Mouse (Mus musculus) MEL (cell line): Measurements from ENCODE around the gene Nacc2. TPM values are rescaled to one million over a fixed set of nuclear protein-coding genes. Genes with fewer than 3 reads are reported as not detected.
A peak's percentile ranks its signal among the peaks of the same experiment; 100 is the strongest.

ENCODE experiments used
- DNase-seq: peaks from one replicate; pipeline ENCODE4 v3.0.0; 2011; ENCODE audit warnings: low read depth, low spot score
- H3K27ac ChIP-seq: 2 replicates; pipeline ENCODE4 v1.5.1; 2012; ENCODE audit warnings: low read depth, mild to moderate bottlenecking, control low read depth, low read length, moderate library complexity; ENCODE audit not compliant: control insufficient read depth
- H3K27me3 ChIP-seq, 2 experiments: fragments of 150-350 bp in 1 of 2; sonication (generic) in 1 of 2; 2 replicates each; pipeline ENCODE4 v1.6.1; 2012; ENCODE audit warnings: low read length in 2 of 2, mild to moderate bottlenecking in 2 of 2, improper control_type of control experiment in 1 of 2, moderate library complexity in 1 of 2; ENCODE audit not compliant: insufficient read depth in 2 of 2, control insufficient read depth in 1 of 2
- H3K36me3 ChIP-seq, 2 experiments: 2 replicates each; pipeline ENCODE4 v1.6.1; 2012 to 2014; ENCODE audit warnings: low read length in 2 of 2, improper control_type of control experiment in 1 of 2, inconsistent platforms in 1 of 2, mild to moderate bottlenecking in 1 of 2; ENCODE audit not compliant: insufficient read depth in 2 of 2, control insufficient read depth in 1 of 2
- H3K4me1 ChIP-seq, 2 experiments: fragments of 150-350 bp in 1 of 2; sonication (generic) in 1 of 2; 2 replicates each; pipeline ENCODE4 v1.6.1; 2012; ENCODE audit warnings: low read length in 2 of 2, improper control_type of control experiment in 1 of 2, mild to moderate bottlenecking in 1 of 2; ENCODE audit not compliant: insufficient read depth in 2 of 2, control insufficient read depth in 1 of 2
- H3K4me3 ChIP-seq, 2 experiments: fragments of 150-350 bp in 1 of 2; sonication (generic) in 1 of 2; 2 replicates each; pipeline ENCODE4 v1.5.1; 2012; ENCODE audit warnings: low read depth in 2 of 2, low read length in 2 of 2, mild to moderate bottlenecking in 2 of 2, moderate library complexity in 2 of 2, control low read depth in 1 of 2, improper control_type of control experiment in 1 of 2; ENCODE audit not compliant: control insufficient read depth in 1 of 2, insufficient read depth in 1 of 2
- H3K79me2 ChIP-seq: 2 replicates; pipeline ENCODE4 v1.6.1; 2012; ENCODE audit warnings: mild to moderate bottlenecking, low read length, moderate library complexity; ENCODE audit not compliant: control insufficient read depth, poor library complexity, insufficient read depth
- H3K9ac ChIP-seq: 2 replicates; pipeline ENCODE4 v1.6.1; 2012; ENCODE audit warnings: low read depth, mild to moderate bottlenecking, control low read depth, low read length, moderate library complexity; ENCODE audit not compliant: control insufficient read depth, poor library complexity, severe bottlenecking
- H3K9me3 ChIP-seq: fragments of 150-350 bp; sonication (generic); replicated peaks from 2 replicates; pipeline ENCODE4 v1.6.1; 2012; ENCODE audit warnings: mild to moderate bottlenecking, low read length, improper control_type of control experiment, moderate library complexity; ENCODE audit not compliant: insufficient read depth
- CHD2 ChIP-seq: IDR thresholded peaks from 2 replicates; pipeline ENCODE4 v1.6.1; 2011; ENCODE audit warnings: low read length, improper control_type of control experiment
- CTCF ChIP-seq, 3 experiments: IDR thresholded peaks in 2 of 3; conservative IDR thresholded peaks in 1 of 3; 2 replicates each; pipeline ENCODE4 v1.5.1; 2011 to 2012; ENCODE audit warnings: low read length in 3 of 3, low read depth in 2 of 3, mild to moderate bottlenecking in 2 of 3, improper control_type of control experiment in 1 of 3, inconsistent platforms in 1 of 3, mixed read lengths in 1 of 3, moderate library complexity in 1 of 3; ENCODE audit not compliant: control insufficient read depth in 1 of 3, insufficient read depth in 1 of 3, poor library complexity in 1 of 3, severe bottlenecking in 1 of 3
- E2F4 ChIP-seq: IDR thresholded peaks from 2 replicates; pipeline ENCODE4 v1.6.1; 2011; ENCODE audit warnings: low read depth, low read length, improper control_type of control experiment, borderline replicate concordance
- EP300 ChIP-seq, 2 experiments: IDR thresholded peaks; 2 replicates each; pipeline ENCODE4 v1.6.1; 2011; ENCODE audit warnings: improper control_type of control experiment in 2 of 2, low read length in 2 of 2, low read depth in 1 of 2, mild to moderate bottlenecking in 1 of 2
- ETS1 ChIP-seq: IDR thresholded peaks from 2 replicates; pipeline ENCODE4 v1.6.1; 2012; ENCODE audit warnings: low read depth, mild to moderate bottlenecking, inconsistent platforms, low read length, improper control_type of control experiment, moderate library complexity
- GABPA ChIP-seq: IDR thresholded peaks from 2 replicates; pipeline ENCODE4 v1.6.1; 2012; ENCODE audit warnings: low read depth, mild to moderate bottlenecking, inconsistent platforms, low read length, improper control_type of control experiment, moderate library complexity
- GATA1 ChIP-seq: IDR thresholded peaks from 2 replicates; pipeline ENCODE4 v1.6.1; 2011; ENCODE audit warnings: low read depth, low read length, improper control_type of control experiment
- HCFC1 ChIP-seq: IDR thresholded peaks from 2 replicates; pipeline ENCODE4 v1.6.1; 2012; ENCODE audit warnings: low read depth, mild to moderate bottlenecking, inconsistent platforms, low read length, improper control_type of control experiment, moderate library complexity
- JUND ChIP-seq: IDR thresholded peaks from 2 replicates; pipeline ENCODE4 v1.6.1; 2011; ENCODE audit warnings: low read depth, mild to moderate bottlenecking, improper control_type of control experiment, low read length
- KAT2A ChIP-seq: conservative IDR thresholded peaks from 2 replicates; pipeline ENCODE4 v1.6.1; 2012; ENCODE audit warnings: low read depth, low read length, improper control_type of control experiment, inconsistent platforms
- MAFK ChIP-seq: IDR thresholded peaks from 2 replicates; pipeline ENCODE4 v1.6.1; 2011; ENCODE audit warnings: low read depth, mild to moderate bottlenecking, low read length, improper control_type of control experiment, borderline replicate concordance
- MAX ChIP-seq: IDR thresholded peaks from 2 replicates; pipeline ENCODE4 v1.6.1; 2011; ENCODE audit warnings: low read length, improper control_type of control experiment
- MXI1 ChIP-seq: IDR thresholded peaks from 2 replicates; pipeline ENCODE4 v1.6.1; 2011; ENCODE audit warnings: mild to moderate bottlenecking, low read depth, low read length, improper control_type of control experiment
- MYC ChIP-seq: IDR thresholded peaks from 2 replicates; pipeline ENCODE4 v1.6.1; 2011; ENCODE audit warnings: low read depth, mild to moderate bottlenecking, low read length, improper control_type of control experiment, moderate library complexity
- POLR2A ChIP-seq, 2 experiments: IDR thresholded peaks; 2 replicates each; pipeline ENCODE4 v1.6.1; 2011 to 2012; ENCODE audit warnings: low read length in 2 of 2, mild to moderate bottlenecking in 2 of 2, control low read depth in 1 of 2, improper control_type of control experiment in 1 of 2, low read depth in 1 of 2, moderate library complexity in 1 of 2; ENCODE audit not compliant: control insufficient read depth in 1 of 2, insufficient read depth in 1 of 2, poor library complexity in 1 of 2
- POLR2AphosphoS2 ChIP-seq: IDR thresholded peaks from 2 replicates; pipeline ENCODE4 v1.6.1; 2011; ENCODE audit warnings: low read length, improper control_type of control experiment
- RAD21 ChIP-seq: IDR thresholded peaks from 2 replicates; pipeline ENCODE4 v1.6.1; 2011; ENCODE audit warnings: mild to moderate bottlenecking, low read depth, low read length, improper control_type of control experiment
- RCOR1 ChIP-seq: IDR thresholded peaks from 2 replicates; pipeline ENCODE4 v1.6.1; 2012; ENCODE audit warnings: low read depth, mild to moderate bottlenecking, inconsistent platforms, low read length, improper control_type of control experiment
- SIN3A ChIP-seq: IDR thresholded peaks from 2 replicates; pipeline ENCODE4 v1.6.1; 2012; ENCODE audit warnings: low read length, improper control_type of control experiment, inconsistent platforms
- SMC3 ChIP-seq: IDR thresholded peaks from 2 replicates; pipeline ENCODE4 v1.6.1; 2011; ENCODE audit warnings: low read depth, low read length, improper control_type of control experiment
- TAL1 ChIP-seq: IDR thresholded peaks from 2 replicates; pipeline ENCODE4 v1.6.1; 2012; ENCODE audit warnings: mild to moderate bottlenecking, inconsistent platforms, low read length, moderate library complexity, mixed read lengths
- TCF12 ChIP-seq: IDR thresholded peaks from 2 replicates; pipeline ENCODE4 v1.6.1; 2014; ENCODE audit warnings: low read depth, mild to moderate bottlenecking, inconsistent platforms, low read length, improper control_type of control experiment, moderate library complexity
- UBTF ChIP-seq: IDR thresholded peaks from 2 replicates; pipeline ENCODE4 v1.6.1; 2012; ENCODE audit warnings: low read depth, mild to moderate bottlenecking, inconsistent platforms, low read length, improper control_type of control experiment, moderate library complexity, borderline replicate concordance; ENCODE audit not compliant: insufficient read depth
- USF1 ChIP-seq: IDR thresholded peaks from 2 replicates; pipeline ENCODE4 v1.6.1; 2014; ENCODE audit warnings: low read depth, mild to moderate bottlenecking, inconsistent platforms, low read length, improper control_type of control experiment, moderate library complexity
- USF2 ChIP-seq, 2 experiments: IDR thresholded peaks; 2 replicates each; pipeline ENCODE4 v1.6.1; 2011 to 2012; ENCODE audit warnings: improper control_type of control experiment in 2 of 2, low read length in 2 of 2, borderline replicate concordance in 1 of 2, inconsistent platforms in 1 of 2, low read depth in 1 of 2, mild to moderate bottlenecking in 1 of 2; ENCODE audit not compliant: insufficient read depth in 1 of 2
- ZC3H11A ChIP-seq: IDR thresholded peaks from 2 replicates; pipeline ENCODE4 v1.6.1; 2012; ENCODE audit warnings: low read depth, mild to moderate bottlenecking, inconsistent platforms, low read length, improper control_type of control experiment
- ZKSCAN1 ChIP-seq: IDR thresholded peaks from 2 replicates; pipeline ENCODE4 v1.6.1; 2012; ENCODE audit warnings: low read depth, mild to moderate bottlenecking, inconsistent platforms, low read length, improper control_type of control experiment, moderate library complexity
- ZNF384 ChIP-seq: IDR thresholded peaks from 2 replicates; pipeline ENCODE4 v1.6.1; 2012; ENCODE audit warnings: low read depth, mild to moderate bottlenecking, inconsistent platforms, low read length, improper control_type of control experiment
- polyA plus RNA-seq, 2 experiments: library from polyadenylated mRNA; stranded (reverse) in 1 of 2; unstranded in 1 of 2; fragments of >175 nt in 1 of 2; fragments of >200 nt in 1 of 2; gene quantifications; 2 replicates each; pipeline versions ENCODE4 v1.2.1 to v1.2.4; 2012; ENCODE audit warnings: low replicate concordance in 2 of 2, low read depth in 1 of 2; ENCODE audit not compliant: insufficient read length in 2 of 2, insufficient read depth in 1 of 2, missing spikeins in 1 of 2
- total RNA-seq: library from RNA; depleted of rRNA; stranded (reverse); fragments of 300-350 nt; gene quantifications from 2 replicates; pipeline ENCODE4 v1.2.3, GENCODE M21; 2012

Gene Nacc2
- total and polyA plus RNA-seq, 3 experiments, result 0.19 to 1.7 TPM; not detected in 1

DNA sequence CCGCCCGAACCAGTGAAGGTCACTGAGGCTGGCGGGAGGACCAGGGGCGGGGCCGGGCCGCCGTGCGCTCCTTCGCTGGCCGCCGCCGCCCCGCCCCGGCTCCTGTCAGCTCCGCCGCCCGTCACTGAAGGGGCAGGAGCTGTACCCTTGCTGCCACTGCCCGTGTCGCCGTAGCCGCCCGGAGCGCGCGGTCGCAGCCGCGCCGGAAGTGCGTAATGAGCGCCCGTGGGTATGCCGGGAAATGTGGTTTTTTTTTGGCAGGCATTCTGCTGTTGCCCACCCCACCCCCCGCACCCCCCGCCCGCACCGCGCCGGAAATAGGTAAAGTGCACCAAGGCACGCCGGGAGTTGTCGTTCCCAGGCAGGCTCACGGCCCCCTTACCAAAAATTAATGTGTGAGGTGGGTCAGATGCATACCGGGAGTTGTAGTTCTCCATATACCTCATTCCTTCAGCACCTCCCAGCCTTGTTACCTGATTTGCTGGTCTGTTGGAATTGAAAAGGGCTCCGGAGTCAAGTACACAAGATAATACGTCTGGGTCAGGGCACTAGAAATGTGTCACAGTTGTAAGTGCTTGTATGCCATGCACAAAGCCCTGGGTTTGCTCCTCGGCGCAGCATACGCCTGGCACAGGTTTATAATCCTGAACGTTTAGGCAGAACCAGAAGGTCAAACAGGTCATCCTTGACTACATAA lies 101.3 kb downstream of the Nacc2 start, which contains the start of gene Ubac1 (continued):
- no peak for TF ChIP-seq MAFK
- TF ChIP-seq TCF12, result peak; percentile 19
- no peak for TF ChIP-seq USF2 (IDR thresholded peaks at IDR 0.05; ENCODE audit: borderline replicate concordance in 1 of 2, insufficient read depth in 1 of 2, low read depth in 1 of 2, low read length in 2 of 2)
- TF ChIP-seq CTCF (IDR thresholded peaks at IDR 0.05 in 2 of 3, conservative IDR thresholded peaks at IDR 0.05 in 1 of 3; ENCODE audit: control insufficient read depth in 1 of 3, insufficient read depth in 1 of 3, low read depth in 2 of 3, low read length in 3 of 3, poor library complexity in 1 of 3, severe bottlenecking in 1 of 3), result no peak
- no peak for TF ChIP-seq ZC3H11A
- peak; percentile 44; the same call in 1 of the 2 replicates for TF ChIP-seq CHD2
- 0 out of 2 replicates have a peak, but pooled peaks have one; percentile 31 for TF ChIP-seq USF1
- TF ChIP-seq SMC3, result 0 out of 2 replicates have a peak, but pooled peaks have one; percentile 7
- peak; percentile 98 for TF ChIP-seq HCFC1
- TF ChIP-seq ETS1, result no peak

- H3K36me3 ChIP-seq, result peaks cover 0 to 23% of the 10 kb centered on the region in 2 experiments; a peak in 2 of 4 replicates
- H3K4me1 ChIP-seq, result peaks cover 7 to 23% of the 10 kb centered on the region in 2 experiments
- peak; percentile 76 for DNase-seq
Measured at GRCm38 (mm10) chr2:26020714-26021560, 102.1 kb downstream of the Nacc2 start.

More at GRCm38 (mm10) chr2:26020714-26021560, 102.1 kb downstream of the Nacc2 start:
- Histone ChIP-seq H3K9ac (peak overlapping the region; percentile 87), H3K27ac (peak overlapping the region; percentile 84), H3K4me3 (peak overlapping the region; percentile 83 to 95), H3K79me2 (peaks cover 20% of the 10 kb centered on the region), H3K27me3 (no peaks in the 10 kb centered on the region), H3K9me3 (no peaks in the 10 kb centered on the region)
- TF ChIP-seq ZNF384 (no peak), E2F4 (no peak), MXI1 (no peak; the same call in 1 of the 2 replicates), POLR2A (IDR thresholded peaks at IDR 0.05; ENCODE audit: control insufficient read depth in 1 of 2, insufficient read depth in 1 of 2, low read depth in 1 of 2, low read length in 2 of 2, poor library complexity in 1 of 2) (0 out of 4 replicates have a peak, but pooled peaks of 1 of the 2 experiments have one; percentile 64), MYC (no peak), TAL1 (no peak), JUND (no peak), MAX (peak; percentile 30; the same call in 1 of the 2 replicates), SIN3A (no peak), GABPA (no peak), TCF12 (no peak; the same call in 1 of the 2 replicates), SMC3 (no peak), RCOR1 (no peak), GATA1 (peak; percentile 9; the same call in 1 of the 2 replicates), EP300 (IDR thresholded peaks at IDR 0.05; ENCODE audit: low read depth in 1 of 2, low read length in 2 of 2) (no peak), ZC3H11A (no peak), ZKSCAN1 (no peak), KAT2A (no peak), POLR2AphosphoS2 (no peak), UBTF (0 out of 2 replicates have a peak, but pooled peaks have one; percentile 30), RAD21 (no peak)
